Mouse (Mus musculus): Measurements from ENCODE around the gene Tex37. TPM values are rescaled to one million over a fixed set of nuclear protein-coding genes. Genes with fewer than 3 reads are reported as not detected.
A peak's percentile ranks its signal among the peaks of the same experiment; 100 is the strongest.

Gene Tex37
- polyA plus RNA-seq, 1 experiment from 2014 or later = not detected

DNA sequence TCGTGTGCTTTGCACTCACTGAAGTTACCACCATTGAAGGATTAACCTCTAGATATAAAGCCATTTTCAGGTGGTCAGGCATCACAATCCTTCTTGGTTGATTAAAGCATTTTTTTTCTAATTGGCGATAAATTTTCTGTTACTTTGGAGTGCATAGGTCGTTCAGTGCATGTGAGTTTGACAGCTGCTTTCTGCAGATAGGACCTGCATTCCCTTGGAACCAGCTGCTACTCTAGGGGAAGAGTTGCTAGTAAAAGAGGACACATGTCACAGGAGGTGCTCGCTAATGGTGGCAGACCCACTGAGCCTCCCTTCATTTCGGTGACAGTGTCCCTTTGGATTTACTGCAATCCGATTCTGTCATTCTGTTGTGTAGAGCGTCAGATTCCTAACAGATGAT is 46.2 kb downstream of the Tex37 start:
- no peak for DNase-seq (ENCODE audit: low spot score)
- no peak for ATAC-seq (replicated peaks; ENCODE audit: low FRiP score)
- Histone ChIP-seq H3K4me1 (replicated peaks; ENCODE audit: control insufficient read depth, insufficient read depth, low read length) (no peaks in the 10 kb centered on the region), H3K27ac (ENCODE audit: low read depth, low read length) (no peak overlapping the region), H3K36me3 (ENCODE audit: control insufficient read depth, insufficient read depth, low read length) (no peaks in the 10 kb centered on the region), H3K4me2 (no peak overlapping the region), H3K27me3 (replicated peaks; ENCODE audit: control insufficient read depth, insufficient read depth, low read length) (no peaks in the 10 kb centered on the region), H3K9me3 (ENCODE audit: control insufficient read depth, low read length) (no peaks in the 10 kb centered on the region), H3K9ac (ENCODE audit: low read depth, low read length) (no peak overlapping the region), H3K4me3 (ENCODE audit: low read depth, low read length) (no peak overlapping the region)
- 77% methylated on average over 7 of the region's 7 CpGs for WGBS

DNA sequence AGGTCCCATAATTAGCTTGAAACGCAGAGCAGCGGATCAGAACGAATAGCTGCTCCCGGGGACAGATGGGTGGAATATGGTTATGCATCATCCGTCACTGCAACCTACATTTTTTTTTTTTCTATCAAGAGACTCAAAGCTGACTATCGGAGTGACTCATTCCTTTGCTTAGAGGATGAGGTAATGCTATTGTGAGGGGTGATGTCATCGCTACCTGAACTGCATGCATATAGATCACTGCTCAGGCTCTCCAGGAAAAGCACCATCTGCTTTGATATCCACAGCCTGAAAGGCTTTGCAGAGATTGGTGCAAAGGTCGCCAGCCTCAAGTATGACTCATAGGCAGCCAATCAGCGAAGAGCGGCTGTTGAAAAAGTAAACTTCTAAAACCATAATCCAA is 46.6 kb downstream of the Tex37 start:
- no peak overlapping the region for H3K9ac ChIP-seq (ENCODE audit: low read depth, low read length)
- no peak overlapping the region for H3K4me2 ChIP-seq
- H3K4me1 ChIP-seq (replicated peaks; ENCODE audit: control insufficient read depth, insufficient read depth, low read length) = no peaks in the 10 kb centered on the region
- H3K27ac ChIP-seq (ENCODE audit: low read depth, low read length) = no peak overlapping the region
- no peak overlapping the region for H3K4me3 ChIP-seq (ENCODE audit: low read depth, low read length)
- H3K27me3 ChIP-seq (replicated peaks; ENCODE audit: control insufficient read depth, insufficient read depth, low read length) = no peaks in the 10 kb centered on the region
- no peak for DNase-seq (ENCODE audit: low spot score)
- no peaks in the 10 kb centered on the region for H3K9me3 ChIP-seq (ENCODE audit: control insufficient read depth, low read length)
- peak; percentile 45; the same call in 1 of the 2 replicates for ATAC-seq (replicated peaks; ENCODE audit: low FRiP score)
- 73% methylated on average over 10 of the region's 10 CpGs for WGBS
- no peaks in the 10 kb centered on the region for H3K36me3 ChIP-seq (ENCODE audit: control insufficient read depth, insufficient read depth, low read length)

DNA sequence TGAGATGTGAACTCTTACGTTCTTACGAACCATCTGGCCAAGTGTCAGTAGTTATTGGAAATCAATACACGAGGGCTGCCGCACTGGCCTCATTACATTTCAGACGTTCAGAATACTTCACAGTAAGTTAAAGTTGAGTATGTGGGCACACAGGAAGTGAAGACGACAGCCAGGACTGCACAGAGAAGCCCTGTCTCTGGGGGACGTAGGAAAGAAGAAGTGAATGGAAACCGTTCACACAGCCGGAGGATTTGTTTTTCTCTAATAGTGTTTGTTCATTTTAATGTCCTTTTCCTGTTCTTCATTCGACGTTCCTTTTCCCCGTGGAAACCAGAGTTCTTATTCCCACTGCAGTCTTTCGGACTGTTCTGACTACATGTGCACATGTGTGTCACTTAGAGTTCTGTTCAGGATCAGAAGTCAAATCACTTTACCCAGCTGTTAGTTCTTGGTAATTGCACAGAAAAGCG is 47.2 kb downstream of the Tex37 start:
- Histone ChIP-seq H3K9me3 (ENCODE audit: control insufficient read depth, low read length) (no peaks in the 10 kb centered on the region), H3K4me2 (no peak overlapping the region), H3K4me3 (ENCODE audit: low read depth, low read length) (no peak overlapping the region), H3K27me3 (replicated peaks; ENCODE audit: control insufficient read depth, insufficient read depth, low read length) (no peaks in the 10 kb centered on the region), H3K4me1 (replicated peaks; ENCODE audit: control insufficient read depth, insufficient read depth, low read length) (no peaks in the 10 kb centered on the region), H3K9ac (ENCODE audit: low read depth, low read length) (no peak overlapping the region), H3K36me3 (ENCODE audit: control insufficient read depth, insufficient read depth, low read length) (no peaks in the 10 kb centered on the region), H3K27ac (ENCODE audit: low read depth, low read length) (no peak overlapping the region)
- ATAC-seq (replicated peaks; ENCODE audit: low FRiP score) (no peak), DNase-seq (ENCODE audit: low spot score) (no peak)
- WGBS = 59% methylated on average over 14 of the region's 14 CpGs

DNA sequence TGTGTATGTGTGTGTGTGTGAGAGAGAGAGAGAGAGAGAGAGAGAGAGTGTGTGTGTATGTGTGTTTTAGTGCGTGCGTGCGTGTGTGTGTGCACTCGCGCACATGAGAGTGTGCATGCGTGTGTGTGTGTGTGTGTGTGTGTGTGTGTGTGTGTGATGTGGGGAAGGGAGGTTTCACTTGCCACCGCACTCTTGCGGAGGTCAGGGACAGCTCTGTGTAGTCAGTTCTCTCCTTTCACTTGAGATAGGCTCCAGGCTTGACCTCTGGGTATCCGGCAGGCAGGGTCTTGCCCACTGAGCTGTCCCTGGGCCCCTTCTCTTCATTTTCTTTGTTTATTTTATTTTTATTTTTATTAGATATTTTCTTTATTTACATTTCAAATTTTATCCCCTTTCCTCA is 51.4 kb downstream of the Tex37 start:
- no peaks in the 10 kb centered on the region for H3K4me1 ChIP-seq (replicated peaks; ENCODE audit: control insufficient read depth, insufficient read depth, low read length)
- H3K4me2 ChIP-seq = no peak overlapping the region
- H3K36me3 ChIP-seq (ENCODE audit: control insufficient read depth, insufficient read depth, low read length) = no peaks in the 10 kb centered on the region
- H3K9me3 ChIP-seq (ENCODE audit: control insufficient read depth, low read length) = no peaks in the 10 kb centered on the region
- whole genome bisulfite sequencing = 86% methylated on average over 9 of the region's 9 CpGs
- no peak overlapping the region for H3K27ac ChIP-seq (ENCODE audit: low read depth, low read length)
- H3K9ac ChIP-seq (ENCODE audit: low read depth, low read length) = no peak overlapping the region
- H3K4me3 ChIP-seq (ENCODE audit: low read depth, low read length) = no peak overlapping the region
- ATAC-seq (replicated peaks; ENCODE audit: low FRiP score) = no peak
- no peak for DNase-seq (ENCODE audit: low spot score)
- H3K27me3 ChIP-seq (replicated peaks; ENCODE audit: control insufficient read depth, insufficient read depth, low read length) = no peaks in the 10 kb centered on the region

DNA sequence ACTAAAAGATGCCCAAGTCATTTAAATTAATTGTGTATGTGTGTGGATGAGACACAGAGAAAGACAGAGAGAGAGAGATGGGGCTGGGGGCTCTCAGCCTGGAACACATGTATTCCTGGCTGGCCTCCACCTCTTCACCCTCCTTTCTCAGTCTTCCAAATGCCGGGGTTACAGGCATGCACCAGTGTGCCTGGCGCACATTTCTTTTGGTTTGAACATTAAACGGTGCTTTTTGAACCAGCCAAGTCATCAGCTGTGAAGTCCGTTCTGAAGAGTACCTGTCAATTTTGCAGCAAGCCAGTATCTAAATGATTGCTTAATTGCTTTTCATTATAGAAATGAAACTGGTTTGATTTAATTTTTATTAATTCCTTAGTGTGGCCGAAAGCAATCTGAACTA is 52.0 kb downstream of the Tex37 start:
- Histone ChIP-seq H3K9ac (ENCODE audit: low read depth, low read length) (no peak overlapping the region), H3K27me3 (replicated peaks; ENCODE audit: control insufficient read depth, insufficient read depth, low read length) (no peaks in the 10 kb centered on the region), H3K4me2 (no peak overlapping the region), H3K9me3 (ENCODE audit: control insufficient read depth, low read length) (no peaks in the 10 kb centered on the region), H3K4me1 (replicated peaks; ENCODE audit: control insufficient read depth, insufficient read depth, low read length) (no peaks in the 10 kb centered on the region), H3K4me3 (ENCODE audit: low read depth, low read length) (no peak overlapping the region), H3K36me3 (ENCODE audit: control insufficient read depth, insufficient read depth, low read length) (no peaks in the 10 kb centered on the region), H3K27ac (ENCODE audit: low read depth, low read length) (no peak overlapping the region)
- WGBS = 89% methylated on average over 5 of the region's 5 CpGs
- no peak for DNase-seq (ENCODE audit: low spot score)
- no peak for ATAC-seq (replicated peaks; ENCODE audit: low FRiP score)

DNA sequence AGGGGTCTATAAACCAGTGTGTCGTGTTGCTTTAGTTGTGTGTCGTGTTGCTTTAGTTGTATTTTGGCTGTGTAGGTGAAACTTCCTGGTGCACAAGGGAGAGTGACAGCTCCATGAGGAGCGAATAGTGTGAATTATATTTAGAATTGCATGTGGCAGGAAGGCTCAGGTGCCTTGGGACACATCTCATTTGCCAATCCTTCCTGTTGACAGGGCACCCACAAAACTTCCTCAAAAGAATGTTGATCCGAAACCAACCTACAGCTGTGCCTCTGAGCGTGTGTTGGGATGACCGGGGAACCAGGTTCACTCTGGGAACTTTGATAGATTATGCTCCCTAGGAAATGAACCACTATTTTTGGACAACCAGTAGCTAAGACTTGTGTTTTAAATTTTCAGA is 54.4 kb downstream of the Tex37 start:
- Histone ChIP-seq H3K36me3 (ENCODE audit: control insufficient read depth, insufficient read depth, low read length) (no peaks in the 10 kb centered on the region), H3K4me2 (no peak overlapping the region), H3K27me3 (replicated peaks; ENCODE audit: control insufficient read depth, insufficient read depth, low read length) (no peaks in the 10 kb centered on the region), H3K4me1 (replicated peaks; ENCODE audit: control insufficient read depth, insufficient read depth, low read length) (no peaks in the 10 kb centered on the region), H3K9me3 (ENCODE audit: control insufficient read depth, low read length) (no peaks in the 10 kb centered on the region), H3K27ac (ENCODE audit: low read depth, low read length) (no peak overlapping the region), H3K4me3 (ENCODE audit: low read depth, low read length) (no peak overlapping the region), H3K9ac (ENCODE audit: low read depth, low read length) (no peak overlapping the region)
- WGBS = 80% methylated on average over 6 of the region's 6 CpGs
- ATAC-seq (replicated peaks; ENCODE audit: low FRiP score) = no peak
- DNase-seq (ENCODE audit: low spot score) = no peak

Other genes with a start within 250 kb of the Tex37 start
- gene Rpia, start 126.7 kb downstream of the Tex37 start, polyA plus RNA-seq (2014; fragmentation: Nextera tagmentation; extraction: Ambion mirVana) = 6.5 and 8.6 TPM in 2 replicates
- gene Eif2ak3, start 74.4 kb downstream of the Tex37 start, polyA plus RNA-seq (2014; fragmentation: Nextera tagmentation; extraction: Ambion mirVana) = 6.1 and 7.4 TPM in 2 replicates
- gene Foxi3, start 37.6 kb upstream of the Tex37 start, polyA plus RNA-seq (2014; fragmentation: Nextera tagmentation; extraction: Ambion mirVana) = not detected in 2 replicates
- 5.8 and 7.6 TPM in 2 replicates for gene Thnsl2, start 225.5 kb upstream of the Tex37 start, polyA plus RNA-seq (2014; fragmentation: Nextera tagmentation; extraction: Ambion mirVana)

All from liver, embryonic 11.5 days (tissue).